Mouse (Mus musculus): Measurements from ENCODE around the gene Ern1. TPM values are rescaled to one million over a fixed set of nuclear protein-coding genes. Genes with fewer than 3 reads are reported as not detected.

Gene Ern1
- total RNA-seq, 2 experiments from 2014 or later, result 7.0 to 14.2 TPM

DNA sequence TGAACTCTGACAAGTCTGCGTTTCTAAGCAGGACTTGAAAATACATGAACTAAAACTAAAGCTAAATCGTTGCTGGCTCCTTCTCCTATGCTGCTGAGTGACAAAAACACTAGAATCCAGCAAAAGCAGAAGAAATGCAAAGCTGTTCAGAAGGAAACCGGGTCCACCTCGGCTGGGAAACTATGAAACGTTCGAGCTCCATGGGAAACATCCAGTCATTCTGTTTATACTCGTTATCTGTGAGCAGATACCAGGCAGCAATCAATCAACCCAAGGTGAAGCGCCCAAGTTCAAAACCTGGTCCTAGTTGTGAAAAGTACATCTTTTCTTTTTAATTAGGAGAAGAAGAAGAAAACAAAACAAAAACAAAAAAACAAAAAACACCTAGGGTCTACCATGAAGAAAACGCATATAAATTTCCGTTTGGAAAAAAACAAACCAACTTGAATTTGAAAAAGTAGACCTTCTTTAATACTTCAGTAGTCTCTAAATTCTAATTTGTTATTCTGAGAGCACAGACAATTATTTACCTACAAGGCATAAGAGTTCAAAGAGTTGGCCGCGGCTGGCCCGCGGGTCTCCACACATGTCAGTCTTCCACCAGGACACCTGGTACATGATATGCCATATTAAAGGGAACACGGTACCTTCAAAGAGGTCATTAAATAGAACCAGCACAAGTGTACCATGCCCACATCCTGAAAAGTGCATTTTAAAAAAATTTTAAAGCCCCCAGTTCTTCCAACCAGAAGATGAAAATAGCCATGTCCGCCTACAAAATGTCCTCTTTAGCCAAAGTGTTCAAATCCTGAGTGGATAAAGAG, 1.4 kb downstream of the Ern1 start:
- no peak for ATAC-seq (replicated peaks; ENCODE audit: low FRiP score, low TSS enrichment, poor library complexity, severe bottlenecking)

- no peak for ATAC-seq (replicated peaks; ENCODE audit: low FRiP score, low TSS enrichment, poor library complexity, severe bottlenecking)
These were observed 2.0 kb downstream of the Ern1 start for GRCm38 (mm10) chr11:106485611-106486010.

DNA sequence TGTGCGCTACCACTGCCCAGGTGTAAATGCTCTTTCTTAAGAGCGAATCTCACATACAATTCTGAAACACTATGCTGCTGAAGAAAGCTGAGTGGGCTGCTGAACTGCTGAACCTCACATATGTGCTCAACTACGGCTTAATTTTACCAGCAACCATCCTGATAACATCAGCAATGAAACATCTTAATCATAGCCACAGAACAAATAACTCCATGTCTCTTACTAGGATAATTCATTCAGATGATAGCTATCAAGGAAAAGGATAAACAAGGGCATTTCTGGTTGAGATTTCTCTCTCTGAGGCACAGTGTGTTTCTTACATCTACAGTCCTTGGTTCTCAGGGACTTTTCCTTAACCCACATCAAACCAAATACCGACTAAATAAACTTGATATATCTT, 2.8 kb downstream of the Ern1 start:
- no peak for ATAC-seq (replicated peaks; ENCODE audit: low FRiP score, low TSS enrichment, poor library complexity, severe bottlenecking)

GRCm38 (mm10) chr11:106482867-106483266, 4.8 kb downstream of the Ern1 start:
- ATAC-seq (replicated peaks; ENCODE audit: low FRiP score, low TSS enrichment, poor library complexity, severe bottlenecking), result no peak

DNA sequence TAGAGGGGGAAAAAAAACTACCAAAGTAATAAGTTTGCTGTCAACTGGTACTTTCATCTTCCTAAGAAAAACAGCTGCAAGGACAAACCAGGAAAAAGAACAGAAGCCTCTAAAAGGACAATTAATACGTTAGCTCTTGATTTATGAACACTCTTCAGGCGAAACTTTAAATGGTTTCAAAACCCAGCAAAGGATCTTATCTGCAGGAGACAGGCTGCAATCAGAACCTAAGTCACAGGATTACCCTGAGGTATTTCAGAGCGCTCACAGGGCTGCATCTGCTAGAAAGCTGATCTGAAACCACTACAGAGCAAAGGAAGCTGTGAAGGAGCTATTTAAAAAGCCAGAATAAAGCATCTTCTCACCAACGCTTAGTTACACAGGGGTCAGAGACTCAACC, 6.0 kb downstream of the Ern1 start:
- peak; percentile 70 for ATAC-seq (replicated peaks; ENCODE audit: low FRiP score, low TSS enrichment, poor library complexity, severe bottlenecking)

DNA sequence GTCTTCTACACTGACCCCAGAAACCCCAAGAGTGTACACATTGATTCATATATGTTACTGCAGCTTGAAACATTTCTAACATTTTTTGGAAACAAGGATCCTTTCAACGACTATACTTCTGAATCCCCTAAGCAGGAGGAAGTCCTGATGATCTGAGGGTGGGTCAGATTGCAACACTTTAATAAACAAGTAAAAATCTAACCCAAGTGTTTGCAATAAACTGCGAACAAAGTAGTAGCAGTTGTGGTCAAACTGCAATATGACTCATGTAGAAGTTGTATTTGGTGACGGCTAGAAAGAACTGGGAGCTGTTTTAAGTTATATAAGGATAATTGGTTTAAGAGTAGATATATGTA, 7.1 kb downstream of the Ern1 start:
- ATAC-seq (replicated peaks; ENCODE audit: low FRiP score, low TSS enrichment, poor library complexity, severe bottlenecking), result no peak

- no peak for ATAC-seq (replicated peaks; ENCODE audit: low FRiP score, low TSS enrichment, poor library complexity, severe bottlenecking)
These were observed 7.8 kb downstream of the Ern1 start for GRCm38 (mm10) chr11:106479619-106480529.

- ATAC-seq (replicated peaks; ENCODE audit: low FRiP score, low TSS enrichment, poor library complexity, severe bottlenecking), result no peak
These were observed 8.9 kb downstream of the Ern1 start for GRCm38 (mm10) chr11:106478745-106479144.

DNA sequence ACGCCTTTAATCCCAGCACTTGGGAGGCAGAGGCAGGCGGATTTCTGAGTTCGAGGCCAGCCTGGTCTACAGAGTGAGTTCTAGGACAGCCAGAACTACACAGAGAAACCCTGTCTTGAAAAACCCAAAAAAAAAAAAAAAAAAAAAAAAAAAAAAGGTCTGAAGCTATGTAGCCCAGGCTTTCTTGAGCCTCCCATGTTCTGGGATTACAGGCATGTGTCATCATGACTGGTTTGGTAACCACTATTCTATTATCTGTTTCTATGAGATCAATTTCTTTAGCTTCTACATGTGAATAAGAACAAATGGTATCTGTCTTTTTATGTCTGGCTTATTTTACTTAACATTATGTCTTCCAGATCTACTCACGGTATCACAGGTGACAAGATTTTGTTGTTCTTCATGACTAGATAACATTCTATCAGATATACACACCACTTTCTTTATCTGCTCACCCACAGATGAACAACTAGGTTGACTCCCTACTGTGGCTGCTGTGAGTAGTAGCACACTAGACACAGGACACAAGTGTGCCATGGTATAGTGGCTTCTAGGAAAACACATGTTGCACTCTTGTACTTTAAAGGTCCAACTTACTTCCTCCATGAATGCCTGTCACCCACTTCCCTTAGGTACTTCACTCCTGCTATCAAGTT, 10.0 kb downstream of the Ern1 start:
- ATAC-seq (replicated peaks; ENCODE audit: low FRiP score, low TSS enrichment, poor library complexity, severe bottlenecking), result 0 out of 2 replicates have a peak, but pooled peaks have one; percentile 36

DNA sequence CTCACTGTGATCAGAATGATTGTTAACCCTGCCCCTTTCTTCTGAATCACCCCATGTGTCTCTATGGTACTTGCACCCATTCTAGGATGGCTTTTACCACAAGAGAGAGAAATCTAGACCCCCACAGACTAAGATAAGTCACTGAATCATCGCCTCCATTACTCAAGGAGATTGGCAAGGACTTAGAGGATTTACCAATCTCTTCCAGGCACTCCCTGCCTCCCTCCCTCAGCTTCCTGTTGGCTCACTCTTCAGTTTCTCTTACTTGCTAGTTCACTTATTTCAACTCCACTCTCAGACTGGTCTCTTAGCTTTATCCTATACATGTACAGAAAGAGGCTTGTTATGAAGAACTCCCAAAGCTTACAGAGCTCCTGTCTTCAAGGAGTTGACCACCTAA, 12.3 kb downstream of the Ern1 start:
- no peak for ATAC-seq (replicated peaks; ENCODE audit: low FRiP score, low TSS enrichment, poor library complexity, severe bottlenecking)

DNA sequence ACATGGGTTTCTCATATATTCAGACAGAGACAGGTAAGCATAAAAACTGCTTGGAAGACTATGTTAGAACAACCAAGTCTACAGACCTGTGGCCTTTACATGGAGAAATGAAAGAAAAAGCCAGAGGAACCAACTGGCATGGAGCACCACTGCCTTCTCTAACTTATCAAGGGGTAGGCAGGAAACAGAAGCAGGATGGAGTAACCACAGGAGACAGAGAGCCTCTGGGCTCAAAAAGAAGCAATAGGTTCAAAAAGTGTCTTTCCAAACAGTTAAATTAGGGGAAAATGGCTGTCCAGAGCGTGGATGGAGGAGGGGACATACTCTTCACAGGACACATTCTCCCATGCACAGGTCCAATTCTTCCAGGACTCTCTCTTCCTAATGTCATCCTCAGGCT, 16.0 kb downstream of the Ern1 start:
- ATAC-seq (replicated peaks; ENCODE audit: low FRiP score, low TSS enrichment, poor library complexity, severe bottlenecking), result peak; percentile 60

DNA sequence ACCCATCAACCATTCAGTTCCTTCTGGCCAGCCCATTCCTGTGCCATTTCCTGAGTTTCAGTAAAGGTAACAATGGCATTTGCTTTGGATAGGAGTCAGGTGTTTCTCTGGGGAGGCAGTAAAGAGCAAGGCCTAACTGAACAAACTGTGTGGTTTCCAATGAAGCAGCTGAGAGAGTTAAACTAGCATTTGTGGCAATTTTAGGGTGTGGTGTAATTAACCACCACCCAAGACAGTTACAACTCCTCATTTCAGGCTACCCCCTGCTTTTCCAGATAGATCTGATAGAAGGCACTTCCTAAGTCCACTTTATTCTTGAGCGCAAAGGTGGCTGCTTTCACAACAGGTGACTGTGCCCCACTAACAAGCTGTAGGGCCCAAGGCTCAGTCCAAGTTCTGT, 19.1 kb downstream of the Ern1 start:
- peak; percentile 46; the same call in 1 of the 2 replicates for ATAC-seq (replicated peaks; ENCODE audit: low FRiP score, low TSS enrichment, poor library complexity, severe bottlenecking)

- no peak for ATAC-seq (replicated peaks; ENCODE audit: low FRiP score, low TSS enrichment, poor library complexity, severe bottlenecking)
These were observed 21.7 kb downstream of the Ern1 start for GRCm38 (mm10) chr11:106465932-106466331.

- no peak for ATAC-seq (replicated peaks; ENCODE audit: low FRiP score, low TSS enrichment, poor library complexity, severe bottlenecking)
These were observed 22.1 kb downstream of the Ern1 start for GRCm38 (mm10) chr11:106465545-106465903.

- no peak for ATAC-seq (replicated peaks; ENCODE audit: low FRiP score, low TSS enrichment, poor library complexity, severe bottlenecking)
These were observed 22.7 kb downstream of the Ern1 start for GRCm38 (mm10) chr11:106464681-106465544.

DNA sequence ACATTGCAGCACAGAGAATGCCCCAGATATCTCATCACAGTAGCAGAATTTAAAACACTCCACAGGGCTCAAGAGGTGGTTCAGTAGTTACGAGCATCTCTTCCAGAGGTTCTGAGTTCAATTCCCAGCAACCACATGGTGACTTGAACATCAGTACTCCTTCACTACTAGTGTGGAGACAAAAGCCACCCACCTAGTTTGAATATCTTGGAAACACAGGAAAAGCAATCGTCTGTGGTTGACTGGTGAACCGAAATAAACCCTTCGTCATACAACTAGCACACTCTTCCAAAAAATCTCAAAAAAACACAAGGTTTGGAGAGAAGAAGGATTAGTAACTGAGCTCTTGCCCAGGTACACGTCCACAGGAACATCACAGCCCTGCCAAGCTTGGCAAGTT, 23.8 kb downstream of the Ern1 start:
- ATAC-seq (replicated peaks; ENCODE audit: low FRiP score, low TSS enrichment, poor library complexity, severe bottlenecking), result no peak

DNA sequence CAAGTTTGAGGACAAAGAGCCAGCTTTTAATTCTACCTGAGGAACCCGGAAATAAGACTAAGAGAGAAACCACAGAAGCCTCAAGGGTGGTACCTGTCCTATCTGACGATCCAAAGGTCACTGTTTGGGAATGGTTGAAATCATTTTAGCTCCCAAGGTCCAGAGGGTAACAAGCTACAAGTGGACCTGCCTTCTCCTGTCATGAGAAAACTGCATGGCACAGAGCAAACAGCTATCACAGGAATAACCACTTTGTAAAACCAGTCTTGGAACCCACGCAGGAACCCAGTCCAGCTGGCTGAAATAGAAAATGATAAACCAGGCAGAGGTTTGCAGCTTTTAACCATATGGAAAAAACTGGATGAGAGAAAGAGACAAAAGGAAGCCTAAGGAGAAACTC, 25.3 kb downstream of the Ern1 start:
- ATAC-seq (replicated peaks; ENCODE audit: low FRiP score, low TSS enrichment, poor library complexity, severe bottlenecking), result no peak

- ATAC-seq (replicated peaks; ENCODE audit: low FRiP score, low TSS enrichment, poor library complexity, severe bottlenecking), result no peak
These were observed 26.3 kb downstream of the Ern1 start for GRCm38 (mm10) chr11:106461145-106461932.
